Mouse (Mus musculus) lung, postnatal 0 days (tissue): ENCODE measurements around the gene Kif2c.

Experiments
- CTCF ChIP-seq: IDR thresholded peaks from 2 replicates; pipeline ENCODE4 v1.5.1; 2016; ENCODE audit warnings: antibody characterized with exemption, mild to moderate bottlenecking
- EP300 ChIP-seq: IDR thresholded peaks from 2 replicates; pipeline ENCODE4 v1.6.1; 2016; ENCODE audit warnings: antibody characterized with exemption, mild to moderate bottlenecking, control low read depth

- TF ChIP-seq CTCF (peak; percentile 98), EP300 (no peak)
Measured at GRCm38 (mm10) chr4:117146176-117146575, 36.3 kb downstream of the Kif2c start.
